Mouse (Mus musculus): ENCODE measurements around the gene Galnt10. TPM values are rescaled to one million over a fixed set of nuclear protein-coding genes. Genes with fewer than 3 reads are reported as not detected.

Galnt10 gene
- polyA plus RNA-seq, 1 experiment, result 16.1 TPM

GRCm38 (mm10) chr11:57631805-57632485 lies 13.3 kb upstream of the Galnt10 start:
- Histone ChIP-seq H3K4me3 (ENCODE audit: low read depth, low read length) (no peak overlapping the region), H3K9me3 (replicated peaks; ENCODE audit: control insufficient read depth, insufficient read depth, low read length, poor library complexity, severe bottlenecking) (peaks cover 6% of the 10 kb centered on the region), H3K36me3 (ENCODE audit: control insufficient read depth, insufficient read depth, low read length, poor library complexity, severe bottlenecking) (no peaks in the 10 kb centered on the region), H3K4me1 (ENCODE audit: control insufficient read depth, insufficient read depth, low read length) (no peaks in the 10 kb centered on the region), H3K27me3 (ENCODE audit: control insufficient read depth, insufficient read depth, low read length, poor library complexity, severe bottlenecking) (no peaks in the 10 kb centered on the region), H3K27ac (ENCODE audit: insufficient read depth, low read length) (no peak overlapping the region), H3K9ac (ENCODE audit: low read depth, poor library complexity, severe bottlenecking) (no peak overlapping the region)
- TF ChIP-seq CTCF (IDR thresholded peaks at IDR 0.05; ENCODE audit: low read depth, low read length) (no peak), EP300 (IDR thresholded peaks at IDR 0.05; ENCODE audit: insufficient read depth, low read depth, low read length) (no peak), POLR2A (IDR thresholded peaks at IDR 0.05; ENCODE audit: insufficient read depth, low read length) (no peak)

- no peak overlapping the region for H3K27ac ChIP-seq (ENCODE audit: insufficient read depth, low read length)
- no peak overlapping the region for H3K9ac ChIP-seq (ENCODE audit: low read depth, poor library complexity, severe bottlenecking)
- no peak overlapping the region for H3K4me3 ChIP-seq (ENCODE audit: low read depth, low read length)
- TF ChIP-seq EP300 (IDR thresholded peaks at IDR 0.05; ENCODE audit: insufficient read depth, low read depth, low read length) (no peak), CTCF (IDR thresholded peaks at IDR 0.05; ENCODE audit: low read depth, low read length) (no peak), POLR2A (IDR thresholded peaks at IDR 0.05; ENCODE audit: insufficient read depth, low read length) (no peak)
- H3K9me3 ChIP-seq (replicated peaks; ENCODE audit: control insufficient read depth, insufficient read depth, low read length, poor library complexity, severe bottlenecking), result peaks cover 6% of the 10 kb centered on the region
- no peaks in the 10 kb centered on the region for H3K36me3 ChIP-seq (ENCODE audit: control insufficient read depth, insufficient read depth, low read length, poor library complexity, severe bottlenecking)
- no peaks in the 10 kb centered on the region for H3K4me1 ChIP-seq (ENCODE audit: control insufficient read depth, insufficient read depth, low read length)
- no peaks in the 10 kb centered on the region for H3K27me3 ChIP-seq (ENCODE audit: control insufficient read depth, insufficient read depth, low read length, poor library complexity, severe bottlenecking)
Observed at GRCm38 (mm10) chr11:57633006-57633405, 12.2 kb upstream of the Galnt10 start.

GRCm38 (mm10) chr11:57633975-57634585 lies 11.2 kb upstream of the Galnt10 start:
- no peak for TF ChIP-seq POLR2A (IDR thresholded peaks at IDR 0.05; ENCODE audit: insufficient read depth, low read length)
- no peak for TF ChIP-seq CTCF (IDR thresholded peaks at IDR 0.05; ENCODE audit: low read depth, low read length)
- TF ChIP-seq EP300 (IDR thresholded peaks at IDR 0.05; ENCODE audit: insufficient read depth, low read depth, low read length), result no peak
- H3K4me1 ChIP-seq (ENCODE audit: control insufficient read depth, insufficient read depth, low read length), result no peaks in the 10 kb centered on the region
- H3K36me3 ChIP-seq (ENCODE audit: control insufficient read depth, insufficient read depth, low read length, poor library complexity, severe bottlenecking), result no peaks in the 10 kb centered on the region
- no peak overlapping the region for H3K27ac ChIP-seq (ENCODE audit: insufficient read depth, low read length)
- H3K4me3 ChIP-seq (ENCODE audit: low read depth, low read length), result no peak overlapping the region
- no peak overlapping the region for H3K9ac ChIP-seq (ENCODE audit: low read depth, poor library complexity, severe bottlenecking)
- peaks cover 6% of the 10 kb centered on the region for H3K9me3 ChIP-seq (replicated peaks; ENCODE audit: control insufficient read depth, insufficient read depth, low read length, poor library complexity, severe bottlenecking)
- H3K27me3 ChIP-seq (ENCODE audit: control insufficient read depth, insufficient read depth, low read length, poor library complexity, severe bottlenecking), result no peaks in the 10 kb centered on the region

- Histone ChIP-seq H3K27me3 (ENCODE audit: control insufficient read depth, insufficient read depth, low read length, poor library complexity, severe bottlenecking) (no peaks in the 10 kb centered on the region), H3K4me3 (ENCODE audit: low read depth, low read length) (no peak overlapping the region), H3K9me3 (replicated peaks; ENCODE audit: control insufficient read depth, insufficient read depth, low read length, poor library complexity, severe bottlenecking) (peaks cover 6% of the 10 kb centered on the region), H3K4me1 (ENCODE audit: control insufficient read depth, insufficient read depth, low read length) (no peaks in the 10 kb centered on the region), H3K36me3 (ENCODE audit: control insufficient read depth, insufficient read depth, low read length, poor library complexity, severe bottlenecking) (no peaks in the 10 kb centered on the region), H3K9ac (ENCODE audit: low read depth, poor library complexity, severe bottlenecking) (no peak overlapping the region), H3K27ac (ENCODE audit: insufficient read depth, low read length) (no peak overlapping the region)
- TF ChIP-seq POLR2A (IDR thresholded peaks at IDR 0.05; ENCODE audit: insufficient read depth, low read length) (no peak), CTCF (IDR thresholded peaks at IDR 0.05; ENCODE audit: low read depth, low read length) (no peak), EP300 (IDR thresholded peaks at IDR 0.05; ENCODE audit: insufficient read depth, low read depth, low read length) (no peak)
Observed at GRCm38 (mm10) chr11:57635148-57635547, 10.1 kb upstream of the Galnt10 start.

GRCm38 (mm10) chr11:57643691-57644090 lies 1.6 kb upstream of the Galnt10 start:
- H3K27me3 ChIP-seq (ENCODE audit: control insufficient read depth, insufficient read depth, low read length, poor library complexity, severe bottlenecking), result no peaks in the 10 kb centered on the region; the same call in 1 of the 2 replicates
- H3K27ac ChIP-seq (ENCODE audit: insufficient read depth, low read length), result no peak overlapping the region
- H3K4me1 ChIP-seq (ENCODE audit: control insufficient read depth, insufficient read depth, low read length), result peaks cover 2% of the 10 kb centered on the region
- H3K9me3 ChIP-seq (replicated peaks; ENCODE audit: control insufficient read depth, insufficient read depth, low read length, poor library complexity, severe bottlenecking), result no peaks in the 10 kb centered on the region
- H3K4me3 ChIP-seq (ENCODE audit: low read depth, low read length), result no peak overlapping the region
- no peak overlapping the region; the same call in 1 of the 2 replicates for H3K9ac ChIP-seq (ENCODE audit: low read depth, poor library complexity, severe bottlenecking)
- no peaks in the 10 kb centered on the region for H3K36me3 ChIP-seq (ENCODE audit: control insufficient read depth, insufficient read depth, low read length, poor library complexity, severe bottlenecking)
- TF ChIP-seq EP300 (IDR thresholded peaks at IDR 0.05; ENCODE audit: insufficient read depth, low read depth, low read length), result no peak
- TF ChIP-seq CTCF (IDR thresholded peaks at IDR 0.05; ENCODE audit: low read depth, low read length), result no peak
- TF ChIP-seq POLR2A (IDR thresholded peaks at IDR 0.05; ENCODE audit: insufficient read depth, low read length), result no peak

Data from ES-Bruce4 (cell line).